Mouse (Mus musculus): Measurements from ENCODE around the gene Cd164. TPM values are rescaled to one million over a fixed set of nuclear protein-coding genes. Genes with fewer than 3 reads are reported as not detected.
"Not testable (repeated sequence)": the region's sequence is repeated elsewhere in the genome, so short reads cannot be mapped to it uniquely, and the experiment has no call there.

The Cd164 gene
- polyA plus RNA-seq, 1 experiment from 2014 or later, result 196 TPM

GRCm38 (mm10) chr10:41489708-41490517 lies 29.3 kb upstream of the Cd164 start, which contains the start of the genes Smpd2 and Ppil6:
TSS of gene Smpd2 (minus strand) at chr10:41490369.
TSS of gene Ppil6 (plus strand) at chr10:41490439.
- H3K4me2 ChIP-seq (ENCODE audit: low read depth, low read length), result peak within 1 kb of the TSS; percentile 100

GRCm38 (mm10) chr10:41490518-41490873 lies 28.7 kb upstream of the Cd164 start:
- Histone ChIP-seq H3K27me3 (ENCODE audit: control insufficient read depth, insufficient read depth, low read length) (no peaks in the 10 kb centered on the region), H3K4me1 (ENCODE audit: control insufficient read depth, insufficient read depth, low read length) (peaks cover 12% of the 10 kb centered on the region), H3K4me3 (ENCODE audit: low read length) (peak overlapping the region; percentile 75), H3K27ac (ENCODE audit: low read length) (no peak overlapping the region), H3K9me3 (replicated peaks; ENCODE audit: control insufficient read depth, low read length) (no peaks in the 10 kb centered on the region), H3K36me3 (ENCODE audit: control insufficient read depth, insufficient read depth) (peaks cover 17% of the 10 kb centered on the region), H3K4me2 (ENCODE audit: low read depth, low read length) (peak overlapping the region; percentile 100), H3K9ac (ENCODE audit: low read length) (peak overlapping the region; percentile 77)
- peak; percentile 31 for ATAC-seq (replicated peaks; ENCODE audit: extremely low read depth, insufficient read depth, low FRiP score)
- WGBS, result under 1% methylated on average over 29 of the region's 29 CpGs

More at GRCm38 (mm10) chr10:41489708-41490517, 29.3 kb upstream of the Cd164 start, which contains the start of the genes Smpd2 and Ppil6:
- under 1% methylated on average over 50 of the region's 50 CpGs for WGBS
- peak within 1 kb of the TSS; percentile 82 for H3K27ac ChIP-seq (ENCODE audit: low read length)
- peak within 1 kb of the TSS; percentile 83 for H3K9ac ChIP-seq (ENCODE audit: low read length)
- peaks cover 12% of the 10 kb centered on the region for H3K4me1 ChIP-seq (ENCODE audit: control insufficient read depth, insufficient read depth, low read length)
- peak within 1 kb of the TSS; percentile 75 for H3K4me3 ChIP-seq (ENCODE audit: low read length)
- H3K27me3 ChIP-seq (ENCODE audit: control insufficient read depth, insufficient read depth, low read length), result no peaks in the 10 kb centered on the region
- peaks cover 22% of the 10 kb centered on the region for H3K36me3 ChIP-seq (ENCODE audit: control insufficient read depth, insufficient read depth)
- no peaks in the 10 kb centered on the region for H3K9me3 ChIP-seq (replicated peaks; ENCODE audit: control insufficient read depth, low read length)
- peak; percentile 94 for ATAC-seq (replicated peaks; ENCODE audit: extremely low read depth, insufficient read depth, low FRiP score)

DNA sequence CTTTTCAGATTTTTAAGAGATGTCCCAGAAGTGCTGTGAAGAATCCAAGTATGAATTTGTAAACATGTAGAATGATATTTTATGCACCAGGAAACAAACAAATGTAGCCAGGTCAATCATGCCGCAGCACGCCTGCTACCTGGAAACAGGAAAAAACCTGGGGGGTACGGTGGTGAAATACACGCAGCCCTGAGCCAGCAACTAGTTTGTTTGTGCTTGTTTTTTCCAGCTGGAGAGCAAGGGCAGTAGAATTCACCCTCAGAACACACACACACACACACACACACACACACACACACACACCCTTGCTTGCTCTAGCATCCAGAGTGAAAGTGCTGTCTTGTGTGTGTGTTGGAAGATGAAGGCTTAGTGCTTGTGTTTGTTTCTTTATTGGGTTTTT lies 28.1 kb upstream of the Cd164 start:
- no peak overlapping the region for H3K4me3 ChIP-seq (ENCODE audit: low read length)
- H3K27me3 ChIP-seq (ENCODE audit: control insufficient read depth, insufficient read depth, low read length), result no peaks in the 10 kb centered on the region
- peaks cover 12% of the 10 kb centered on the region for H3K4me1 ChIP-seq (ENCODE audit: control insufficient read depth, insufficient read depth, low read length)
- WGBS, result 45% methylated on average over 4 of the region's 4 CpGs
- no peak overlapping the region for H3K4me2 ChIP-seq (ENCODE audit: low read depth, low read length)
- peaks cover 11% of the 10 kb centered on the region for H3K36me3 ChIP-seq (ENCODE audit: control insufficient read depth, insufficient read depth)
- H3K27ac ChIP-seq (ENCODE audit: low read length), result no peak overlapping the region
- no peak for ATAC-seq (replicated peaks; ENCODE audit: extremely low read depth, insufficient read depth, low FRiP score)
- no peaks in the 10 kb centered on the region for H3K9me3 ChIP-seq (replicated peaks; ENCODE audit: control insufficient read depth, low read length)
- H3K9ac ChIP-seq (ENCODE audit: low read length), result no peak overlapping the region

DNA sequence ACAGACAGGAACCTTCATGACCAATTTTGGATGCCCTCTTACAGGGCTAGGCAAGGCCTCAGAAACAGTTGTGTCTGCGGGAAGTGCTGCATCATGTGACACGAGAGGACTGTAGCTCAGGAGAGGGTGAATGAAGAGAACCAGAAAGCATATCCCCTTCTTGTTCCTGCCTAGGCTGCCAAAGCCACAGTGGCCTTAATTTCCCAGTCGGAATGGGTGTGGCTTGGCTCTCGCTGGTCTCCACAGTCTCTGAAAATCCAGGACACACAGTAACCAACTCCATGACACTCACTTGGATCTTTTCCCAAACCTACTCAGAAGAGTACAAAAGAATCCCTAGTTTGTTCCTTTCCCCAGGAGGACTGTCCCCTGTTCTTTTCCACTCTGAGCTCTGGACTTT lies 18.3 kb upstream of the Cd164 start:
- WGBS, result 28% methylated on average over 4 of the region's 4 CpGs
- Histone ChIP-seq H3K27ac (ENCODE audit: low read length) (peak overlapping the region; percentile 65), H3K9me3 (replicated peaks; ENCODE audit: control insufficient read depth, low read length) (no peaks in the 10 kb centered on the region), H3K4me3 (ENCODE audit: low read length) (no peak overlapping the region), H3K27me3 (ENCODE audit: control insufficient read depth, insufficient read depth, low read length) (no peaks in the 10 kb centered on the region), H3K4me2 (ENCODE audit: low read depth, low read length) (no peak overlapping the region), H3K9ac (ENCODE audit: low read length) (no peak overlapping the region), H3K36me3 (ENCODE audit: control insufficient read depth, insufficient read depth) (no peaks in the 10 kb centered on the region), H3K4me1 (ENCODE audit: control insufficient read depth, insufficient read depth, low read length) (peaks cover 12% of the 10 kb centered on the region)
- ATAC-seq (replicated peaks; ENCODE audit: extremely low read depth, insufficient read depth, low FRiP score), result 0 out of 2 replicates have a peak, but pooled peaks have one; percentile 41

DNA sequence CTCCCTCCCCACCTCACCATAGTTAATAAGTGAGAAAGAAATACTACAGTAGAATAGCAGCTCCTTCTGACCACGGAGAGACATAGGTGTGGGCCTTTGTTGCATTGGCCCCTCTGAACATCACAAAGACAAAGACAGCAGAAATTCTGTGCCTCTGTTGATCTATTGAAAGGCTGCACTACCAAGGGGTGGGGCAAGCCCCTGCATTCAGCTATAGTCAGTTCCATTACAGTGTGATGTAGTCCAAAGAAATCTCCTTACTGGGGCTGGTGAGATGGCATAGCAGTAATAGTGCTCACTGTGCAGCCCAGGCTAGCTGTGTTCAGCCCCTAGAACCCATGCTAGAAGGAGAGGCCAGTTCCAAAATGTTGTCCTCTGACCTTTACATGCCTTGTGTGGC lies 14.2 kb upstream of the Cd164 start:
- no peak overlapping the region for H3K27ac ChIP-seq (ENCODE audit: low read length)
- H3K27me3 ChIP-seq (ENCODE audit: control insufficient read depth, insufficient read depth, low read length), result no peaks in the 10 kb centered on the region
- H3K36me3 ChIP-seq (ENCODE audit: control insufficient read depth, insufficient read depth), result no peaks in the 10 kb centered on the region
- H3K9me3 ChIP-seq (replicated peaks; ENCODE audit: control insufficient read depth, low read length), result no peaks in the 10 kb centered on the region
- WGBS, result 89% methylated on average over 1 of the region's 1 CpGs
- peaks cover 12% of the 10 kb centered on the region for H3K4me1 ChIP-seq (ENCODE audit: control insufficient read depth, insufficient read depth, low read length)
- no peak overlapping the region for H3K4me3 ChIP-seq (ENCODE audit: low read length)
- no peak overlapping the region for H3K9ac ChIP-seq (ENCODE audit: low read length)
- no peak for ATAC-seq (replicated peaks; ENCODE audit: extremely low read depth, insufficient read depth, low FRiP score)
- no peak overlapping the region for H3K4me2 ChIP-seq (ENCODE audit: low read depth, low read length)

DNA sequence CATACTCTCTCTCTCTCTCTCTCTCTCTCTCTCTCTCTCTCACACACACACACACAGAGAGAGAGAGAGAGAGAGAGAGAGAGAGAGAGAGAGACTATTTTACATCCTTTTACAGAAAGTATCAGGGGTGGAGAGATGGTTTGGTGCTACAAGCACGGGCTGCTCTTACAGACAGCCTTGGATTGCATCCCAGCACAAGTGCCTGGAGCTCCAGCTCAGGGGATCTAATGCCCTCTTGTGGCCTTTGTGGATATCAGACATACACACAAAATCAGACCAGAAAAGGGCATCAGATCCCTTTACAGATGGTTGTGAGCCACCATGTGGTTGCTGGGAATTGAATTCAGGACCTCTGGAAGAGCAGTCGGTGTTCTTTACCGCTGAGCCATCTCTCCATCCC lies 13.8 kb upstream of the Cd164 start:
- H3K4me3 ChIP-seq (ENCODE audit: low read length); ATAC-seq (replicated peaks; ENCODE audit: extremely low read depth, insufficient read depth, low FRiP score); H3K27me3 ChIP-seq (ENCODE audit: control insufficient read depth, insufficient read depth, low read length); H3K9ac ChIP-seq (ENCODE audit: low read length); H3K4me2 ChIP-seq (ENCODE audit: low read depth, low read length); H3K27ac ChIP-seq (ENCODE audit: low read length); H3K9me3 ChIP-seq (replicated peaks; ENCODE audit: control insufficient read depth, low read length); H3K36me3 ChIP-seq (ENCODE audit: control insufficient read depth, insufficient read depth): not testable (repeated sequence)
- 3% methylated on average over 3 of the region's 3 CpGs for WGBS
- H3K4me1 ChIP-seq (ENCODE audit: control insufficient read depth, insufficient read depth, low read length), result peaks cover 12% of the 10 kb centered on the region

DNA sequence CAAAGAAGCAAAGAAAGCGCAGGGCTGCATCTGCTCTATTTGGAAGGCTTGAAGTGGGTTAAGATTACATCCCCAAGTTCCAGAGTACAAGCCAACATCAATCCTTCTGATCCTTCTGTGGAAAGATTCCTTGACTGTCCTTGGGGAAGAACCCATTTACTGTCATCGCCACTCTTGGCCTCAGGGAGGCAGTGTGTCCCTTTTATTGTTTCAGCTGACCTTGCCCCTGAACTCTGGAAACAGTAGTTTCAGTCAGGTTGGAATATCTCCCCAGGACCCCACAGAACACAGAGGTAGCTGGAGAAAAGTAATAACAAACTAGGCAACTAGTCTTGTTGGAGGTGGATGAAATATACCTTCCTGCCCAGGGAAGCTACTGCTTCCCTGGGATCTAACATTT lies 10.1 kb upstream of the Cd164 start:
- no peaks in the 10 kb centered on the region for H3K36me3 ChIP-seq (ENCODE audit: control insufficient read depth, insufficient read depth)
- H3K4me2 ChIP-seq (ENCODE audit: low read depth, low read length), result no peak overlapping the region
- H3K27me3 ChIP-seq (ENCODE audit: control insufficient read depth, insufficient read depth, low read length), result no peaks in the 10 kb centered on the region
- H3K9ac ChIP-seq (ENCODE audit: low read length), result no peak overlapping the region
- 35% methylated on average over 2 of the region's 2 CpGs for WGBS
- H3K27ac ChIP-seq (ENCODE audit: low read length), result no peak overlapping the region
- H3K4me1 ChIP-seq (ENCODE audit: control insufficient read depth, insufficient read depth, low read length), result peaks cover 4% of the 10 kb centered on the region; the same call in 1 of the 2 replicates
- ATAC-seq (replicated peaks; ENCODE audit: extremely low read depth, insufficient read depth, low FRiP score), result no peak
- H3K9me3 ChIP-seq (replicated peaks; ENCODE audit: control insufficient read depth, low read length), result no peaks in the 10 kb centered on the region
- no peak overlapping the region for H3K4me3 ChIP-seq (ENCODE audit: low read length)

GRCm38 (mm10) chr10:41514301-41514700 lies 4.9 kb upstream of the Cd164 start:
- no peak for ATAC-seq (replicated peaks; ENCODE audit: extremely low read depth, insufficient read depth, low FRiP score)
- H3K27me3 ChIP-seq (ENCODE audit: control insufficient read depth, insufficient read depth, low read length), result no peaks in the 10 kb centered on the region
- no peak overlapping the region for H3K27ac ChIP-seq (ENCODE audit: low read length)
- H3K9me3 ChIP-seq (replicated peaks; ENCODE audit: control insufficient read depth, low read length), result no peaks in the 10 kb centered on the region
- no peak overlapping the region for H3K4me2 ChIP-seq (ENCODE audit: low read depth, low read length)
- no peaks in the 10 kb centered on the region for H3K36me3 ChIP-seq (ENCODE audit: control insufficient read depth, insufficient read depth)
- 51% methylated on average over 4 of the region's 4 CpGs for WGBS
- H3K9ac ChIP-seq (ENCODE audit: low read length), result no peak overlapping the region
- H3K4me1 ChIP-seq (ENCODE audit: control insufficient read depth, insufficient read depth, low read length), result peaks cover 9% of the 10 kb centered on the region; the same call in 1 of the 2 replicates
- H3K4me3 ChIP-seq (ENCODE audit: low read length), result no peak overlapping the region

DNA sequence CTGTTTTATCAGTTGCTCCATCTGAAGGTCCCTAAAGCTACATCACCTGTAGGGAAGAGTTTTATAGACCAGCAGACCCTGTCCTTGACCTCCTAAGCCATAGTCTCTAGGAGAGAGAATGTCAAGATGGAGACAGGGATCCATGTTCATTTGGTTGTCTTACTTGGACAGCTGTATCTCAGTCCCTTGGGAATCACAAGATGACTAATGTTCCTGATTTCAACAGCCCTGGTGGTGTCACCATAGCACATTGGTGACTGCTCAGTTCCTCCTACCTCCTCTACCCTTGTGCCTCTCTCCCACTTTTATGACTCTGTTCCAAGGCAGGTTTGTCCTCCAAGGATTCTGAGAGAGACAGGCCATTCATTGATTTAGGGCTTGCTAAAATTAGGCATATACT lies 4.3 kb upstream of the Cd164 start:
- H3K9me3 ChIP-seq (replicated peaks; ENCODE audit: control insufficient read depth, low read length), result no peaks in the 10 kb centered on the region
- no peaks in the 10 kb centered on the region for H3K27me3 ChIP-seq (ENCODE audit: control insufficient read depth, insufficient read depth, low read length)
- no peak for ATAC-seq (replicated peaks; ENCODE audit: extremely low read depth, insufficient read depth, low FRiP score)
- no peak overlapping the region for H3K4me2 ChIP-seq (ENCODE audit: low read depth, low read length)
- H3K4me1 ChIP-seq (ENCODE audit: control insufficient read depth, insufficient read depth, low read length), result peaks cover 9% of the 10 kb centered on the region; the same call in 1 of the 2 replicates
- no peak overlapping the region for H3K27ac ChIP-seq (ENCODE audit: low read length)
- no peak overlapping the region for H3K9ac ChIP-seq (ENCODE audit: low read length)
- H3K36me3 ChIP-seq (ENCODE audit: control insufficient read depth, insufficient read depth), result no peaks in the 10 kb centered on the region
- H3K4me3 ChIP-seq (ENCODE audit: low read length), result no peak overlapping the region
